Mouse (Mus musculus): ENCODE data around the gene Tmem178b.
A peak's percentile ranks its signal among the peaks of the same experiment; 100 is the strongest.

Gene Tmem178b

DNA sequence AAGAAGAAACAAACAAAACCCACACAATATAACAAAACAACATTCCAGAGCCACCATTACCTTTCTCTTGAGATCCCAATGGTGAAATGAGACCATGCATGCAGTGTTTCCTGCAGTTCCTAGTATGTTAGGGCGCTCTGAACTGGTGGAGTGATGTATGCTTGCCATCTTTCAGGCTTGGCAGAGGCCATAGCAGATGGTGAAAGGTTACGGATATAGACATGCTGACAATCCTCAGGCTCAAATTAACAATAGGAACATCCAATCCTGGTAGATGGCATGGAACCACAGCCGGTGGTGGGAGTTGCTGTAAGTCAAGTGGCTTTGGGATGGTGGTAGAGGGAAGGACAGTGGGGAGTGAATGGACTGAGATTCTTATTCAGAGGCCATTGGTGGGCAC lies 272.5 kb downstream of the Tmem178b start:
- DNase-seq (ENCODE audit: low spot score in 2 of 2) = no peak

DNA sequence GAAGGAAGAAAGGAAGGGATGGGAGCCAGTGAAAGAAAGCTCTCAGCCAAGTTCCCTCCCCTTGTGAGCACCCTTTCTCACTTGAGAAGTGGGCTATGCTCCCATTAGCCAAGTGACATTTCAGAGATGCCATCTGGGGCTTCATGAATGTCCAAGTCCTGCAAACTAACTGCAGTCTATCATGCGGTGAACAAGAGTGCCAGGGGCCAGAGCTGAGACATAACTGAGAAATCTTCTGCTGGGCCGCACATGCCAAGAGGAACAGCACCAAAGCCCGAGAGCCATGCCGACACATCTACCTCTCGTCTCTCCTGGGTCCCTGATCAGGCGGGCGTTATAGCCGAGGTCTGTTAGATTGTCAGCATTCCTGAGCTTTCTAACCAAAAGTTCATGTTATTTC lies 279.2 kb downstream of the Tmem178b start:
- no peak for DNase-seq (ENCODE audit: low spot score in 2 of 2)

- DNase-seq (ENCODE audit: low spot score in 2 of 2) = no peak
Measured at GRCm38 (mm10) chr6:40161381-40161780, 288.3 kb downstream of the Tmem178b start.

GRCm38 (mm10) chr6:40173559-40173958 lies 300.5 kb downstream of the Tmem178b start:
- no peak for DNase-seq (ENCODE audit: low spot score in 2 of 2)

- peak in 1 of 2 experiments; percentile 40 for DNase-seq (ENCODE audit: low spot score in 2 of 2)
Measured at GRCm38 (mm10) chr6:40177870-40178269, 304.8 kb downstream of the Tmem178b start.

DNA sequence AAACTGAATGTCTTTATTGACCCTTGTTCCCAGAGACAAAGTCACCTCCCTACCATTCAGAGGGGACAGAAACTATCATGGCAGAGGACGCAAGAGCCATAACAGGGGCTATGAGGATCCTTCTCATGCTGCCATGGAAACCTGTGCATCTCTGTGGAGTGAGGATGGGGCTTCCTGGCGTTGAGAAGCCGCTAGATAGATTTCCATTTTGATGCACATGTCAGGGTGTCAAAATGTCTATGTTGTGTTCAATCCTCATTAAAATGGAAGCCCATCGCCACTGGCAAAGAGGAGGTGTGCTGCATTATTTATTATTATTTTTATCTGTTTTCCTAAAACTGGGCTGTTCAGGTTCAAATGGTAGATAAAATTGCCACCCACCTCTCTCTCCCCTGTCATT lies 307.5 kb downstream of the Tmem178b start:
- no peak for DNase-seq (ENCODE audit: low spot score in 2 of 2)

- DNase-seq (ENCODE audit: low spot score in 2 of 2) = peak; percentile 43 to 44
Measured at GRCm38 (mm10) chr6:40200661-40201060, 327.6 kb downstream of the Tmem178b start.

GRCm38 (mm10) chr6:40202602-40203001 lies 329.5 kb downstream of the Tmem178b start:
- no peak for DNase-seq (ENCODE audit: low spot score in 2 of 2)

- DNase-seq (ENCODE audit: low spot score in 2 of 2) = no peak
Measured at GRCm38 (mm10) chr6:40205380-40205779, 332.3 kb downstream of the Tmem178b start.

DNA sequence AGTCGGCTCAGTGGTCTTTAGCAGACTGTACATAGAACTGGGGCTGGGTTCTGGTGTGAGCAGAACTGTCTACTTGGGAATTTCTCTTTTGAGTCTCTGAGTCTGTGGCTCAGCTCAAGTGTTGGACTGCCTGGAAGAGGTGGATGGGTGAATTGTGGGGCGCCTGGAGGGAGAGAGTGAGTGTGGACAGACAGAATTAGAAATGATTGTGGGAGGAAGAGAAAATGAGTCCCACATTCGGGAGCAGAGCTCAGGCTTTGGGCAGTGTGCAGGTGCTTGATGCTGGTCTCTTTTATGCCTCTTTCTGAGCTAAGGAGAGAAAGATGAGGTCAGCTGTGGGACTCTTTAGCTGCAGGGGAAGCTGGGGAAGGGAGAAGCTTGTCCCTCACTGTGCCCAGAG lies 334.9 kb downstream of the Tmem178b start:
- DNase-seq (ENCODE audit: low spot score in 2 of 2) = no peak

DNA sequence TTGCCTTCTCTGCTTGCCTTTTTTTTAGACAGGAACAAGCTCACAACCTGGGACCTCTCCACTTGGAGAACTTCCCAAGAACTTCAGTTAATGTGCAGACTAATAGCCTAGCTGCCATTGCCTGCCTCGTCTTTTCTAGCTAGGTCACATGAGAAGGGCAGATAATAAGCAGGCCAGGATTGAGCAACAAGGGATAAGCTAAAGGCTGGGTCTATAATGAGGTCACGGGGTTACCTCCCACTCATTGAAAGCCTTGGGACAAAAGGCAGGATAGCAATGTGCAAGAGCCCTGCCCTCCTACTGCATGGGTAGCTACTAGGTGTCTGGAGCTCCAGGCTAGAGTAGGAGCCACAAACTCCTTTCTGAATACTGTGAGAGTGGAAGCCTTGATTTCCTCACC lies 336.1 kb downstream of the Tmem178b start:
- no peak for DNase-seq (ENCODE audit: low spot score in 2 of 2)

GRCm38 (mm10) chr6:40217154-40217553 lies 344.1 kb downstream of the Tmem178b start:
- DNase-seq (ENCODE audit: low spot score in 2 of 2) = no peak

DNA sequence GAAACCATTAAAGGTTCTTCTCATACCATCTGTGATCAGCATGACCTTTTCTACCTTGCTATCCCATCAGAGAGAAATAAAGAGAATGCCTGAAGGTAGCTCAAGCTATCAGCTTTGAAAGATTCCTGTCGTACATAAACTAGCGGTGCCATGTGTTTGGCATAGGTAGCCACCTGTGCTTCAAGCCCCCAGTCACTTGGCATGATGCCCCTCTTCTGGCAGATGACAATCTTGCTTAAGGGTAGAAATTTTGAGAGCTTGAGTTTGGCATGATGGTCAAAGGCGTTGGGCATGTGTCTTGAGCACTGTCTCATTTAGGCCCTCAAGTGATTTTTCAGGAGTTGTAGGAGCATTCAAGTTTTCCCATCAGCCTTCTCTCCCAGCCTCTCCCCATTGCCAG lies 344.6 kb downstream of the Tmem178b start:
- DNase-seq (ENCODE audit: low spot score in 2 of 2) = no peak

GRCm38 (mm10) chr6:40220634-40221120 lies 347.6 kb downstream of the Tmem178b start:
- no peak for DNase-seq (ENCODE audit: low spot score in 2 of 2)

GRCm38 (mm10) chr6:40225585-40226280 lies 352.7 kb downstream of the Tmem178b start:
- peak; percentile 43 to 71 for DNase-seq (ENCODE audit: low spot score in 2 of 2)

- no peak for DNase-seq (ENCODE audit: low spot score in 2 of 2)
Measured at GRCm38 (mm10) chr6:40228981-40229380, 355.9 kb downstream of the Tmem178b start.

- DNase-seq (ENCODE audit: low spot score in 2 of 2) = peak; percentile 43 to 62
Measured at GRCm38 (mm10) chr6:40229985-40230384, 356.9 kb downstream of the Tmem178b start.

- no peak for DNase-seq (ENCODE audit: low spot score in 2 of 2)
Measured at GRCm38 (mm10) chr6:40234066-40234465, 361.0 kb downstream of the Tmem178b start.

- DNase-seq (ENCODE audit: low spot score in 2 of 2) = peak; percentile 85 to 91
Measured at GRCm38 (mm10) chr6:40235793-40236470, 362.9 kb downstream of the Tmem178b start.

DNA sequence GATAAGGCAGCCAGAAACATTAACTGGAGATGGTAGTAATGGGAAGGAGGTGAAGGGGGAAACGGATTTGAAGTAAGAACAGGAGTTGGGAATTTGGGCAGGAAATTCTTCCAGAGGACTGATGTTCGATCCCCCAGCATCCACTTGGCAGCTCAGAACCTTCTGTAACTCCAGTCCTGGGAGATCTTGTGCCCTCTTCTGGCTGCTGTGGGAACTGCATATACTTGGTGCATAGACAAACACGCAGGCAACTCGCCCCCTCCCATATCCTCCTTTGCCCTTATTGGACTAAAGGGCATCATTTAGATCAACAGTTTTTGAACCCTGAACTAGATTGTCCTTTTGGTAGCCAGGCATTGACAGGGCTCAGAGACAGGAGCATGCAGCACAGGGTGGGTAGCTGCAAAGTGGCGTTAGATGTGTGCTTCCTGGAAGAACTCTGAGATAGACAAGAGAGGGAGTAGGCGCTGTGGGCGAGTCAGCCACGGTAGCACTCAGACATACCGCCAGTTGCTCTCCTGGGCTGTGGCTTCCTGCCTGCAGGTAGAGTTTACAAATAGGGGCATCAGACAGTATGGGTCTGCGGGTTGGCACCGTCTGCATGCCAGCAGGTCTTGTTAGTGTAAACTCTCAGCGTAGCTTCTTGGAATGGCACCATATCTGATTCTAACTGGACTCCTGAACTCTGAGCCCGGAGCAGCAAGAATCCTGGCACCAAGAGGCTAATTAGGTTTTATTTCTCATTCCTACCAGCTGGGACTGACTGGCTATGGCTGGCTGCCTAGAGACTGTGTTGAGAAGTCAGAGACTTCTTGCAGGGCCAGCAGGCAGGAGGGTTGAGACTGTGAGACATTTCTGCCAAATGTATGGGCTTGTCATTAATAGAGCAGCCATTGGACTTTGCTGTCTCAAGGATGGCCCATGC lies 364.0 kb downstream of the Tmem178b start:
- peak in 1 of 2 experiments; percentile 59 for DNase-seq (ENCODE audit: low spot score in 2 of 2)

GRCm38 (mm10) chr6:40238857-40239256 lies 365.8 kb downstream of the Tmem178b start:
- no peak for DNase-seq (ENCODE audit: low spot score in 2 of 2)

DNA sequence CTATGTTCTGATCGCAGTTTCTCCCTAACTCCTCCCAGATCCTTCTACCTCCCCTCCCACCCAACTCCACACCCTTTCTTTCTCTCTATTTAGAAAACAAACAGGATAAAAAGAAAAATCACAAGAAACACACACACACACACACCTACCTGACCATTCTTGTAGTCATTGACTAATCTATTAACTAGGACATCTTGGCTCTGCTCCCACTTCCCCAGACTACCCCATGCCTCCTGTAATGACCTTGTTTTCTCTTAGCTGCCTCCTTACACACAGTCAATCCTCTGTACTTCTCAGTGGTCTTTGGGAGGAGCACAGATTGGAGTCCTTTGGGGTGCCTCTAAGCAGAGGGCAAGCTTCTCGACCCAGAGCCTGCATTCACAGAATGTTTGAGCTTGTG lies 367.6 kb downstream of the Tmem178b start:
- no peak for DNase-seq (ENCODE audit: low spot score in 2 of 2)
